Mouse (Mus musculus): ENCODE measurements around the gene Srd5a3.
"Not testable (repeated sequence)": the region's sequence is repeated elsewhere in the genome, so short reads cannot be mapped to it uniquely, and the experiment has no call there.

Srd5a3 gene

GRCm38 (mm10) chr5:76139808-76140729 lies at the start of gene Srd5a3:
Srd5a3 (plus strand) TSS chr5:76140271.
- DNase-seq (ENCODE audit: low spot score in 2 of 2) = peak; percentile 91 to 95

- not testable (repeated sequence) for DNase-seq (ENCODE audit: low spot score in 2 of 2)
Measured at GRCm38 (mm10) chr5:76103809-76104208, 36.3 kb upstream of the Srd5a3 start.

- no peak for DNase-seq (ENCODE audit: low spot score in 2 of 2)
Measured at GRCm38 (mm10) chr5:76107306-76107705, 32.8 kb upstream of the Srd5a3 start.

- DNase-seq (ENCODE audit: low spot score in 2 of 2) = no peak
Measured at GRCm38 (mm10) chr5:76108496-76108895, 31.6 kb upstream of the Srd5a3 start.

- no peak for DNase-seq (ENCODE audit: low spot score in 2 of 2)
Measured at GRCm38 (mm10) chr5:76111173-76111572, 28.9 kb upstream of the Srd5a3 start.

GRCm38 (mm10) chr5:76112016-76112415 lies 28.1 kb upstream of the Srd5a3 start:
- DNase-seq (ENCODE audit: low spot score in 2 of 2) = no peak

GRCm38 (mm10) chr5:76115436-76116041 lies 24.5 kb upstream of the Srd5a3 start:
- no peak for DNase-seq (ENCODE audit: low spot score in 2 of 2)

- peak; percentile 46 to 62 for DNase-seq (ENCODE audit: low spot score in 2 of 2)
Measured at GRCm38 (mm10) chr5:76118441-76118840, 21.6 kb upstream of the Srd5a3 start.

GRCm38 (mm10) chr5:76120634-76121033 lies 19.4 kb upstream of the Srd5a3 start:
- no peak for DNase-seq (ENCODE audit: low spot score in 2 of 2)

- DNase-seq (ENCODE audit: low spot score in 2 of 2) = no peak
Measured at GRCm38 (mm10) chr5:76127584-76128316, 12.3 kb upstream of the Srd5a3 start.

GRCm38 (mm10) chr5:76130292-76130691 lies 9.8 kb upstream of the Srd5a3 start:
- DNase-seq (ENCODE audit: low spot score in 2 of 2) = no peak

GRCm38 (mm10) chr5:76131990-76132389 lies 8.1 kb upstream of the Srd5a3 start:
- no peak for DNase-seq (ENCODE audit: low spot score in 2 of 2)

- peak in 1 of 2 experiments; percentile 56 for DNase-seq (ENCODE audit: low spot score in 2 of 2)
Measured at GRCm38 (mm10) chr5:76135644-76136043, 4.4 kb upstream of the Srd5a3 start.

GRCm38 (mm10) chr5:76136271-76136670 lies 3.8 kb upstream of the Srd5a3 start:
- DNase-seq (ENCODE audit: low spot score in 2 of 2) = no peak

- no peak for DNase-seq (ENCODE audit: low spot score in 2 of 2)
Measured at GRCm38 (mm10) chr5:76137586-76137985, 2.5 kb upstream of the Srd5a3 start.

GRCm38 (mm10) chr5:76138071-76138470 lies 2.0 kb upstream of the Srd5a3 start:
- DNase-seq (ENCODE audit: low spot score in 2 of 2) = no peak

GRCm38 (mm10) chr5:76138512-76138911 lies 1.6 kb upstream of the Srd5a3 start:
- no peak for DNase-seq (ENCODE audit: low spot score in 2 of 2)

GRCm38 (mm10) chr5:76139171-76139671 lies 850 bp upstream of the Srd5a3 start:
- DNase-seq (ENCODE audit: low spot score in 2 of 2) = peak in 1 of 2 experiments; percentile 8

GRCm38 (mm10) chr5:76140730-76141066 lies 627 bp downstream of the Srd5a3 start:
- DNase-seq (ENCODE audit: low spot score in 2 of 2) = no peak

GRCm38 (mm10) chr5:76143356-76143755 lies 3.3 kb downstream of the Srd5a3 start:
- no peak for DNase-seq (ENCODE audit: low spot score in 2 of 2)

- no peak for DNase-seq (ENCODE audit: low spot score in 2 of 2)
Measured at GRCm38 (mm10) chr5:76146401-76146800, 6.3 kb downstream of the Srd5a3 start.

GRCm38 (mm10) chr5:76149436-76149835 lies 9.4 kb downstream of the Srd5a3 start:
- DNase-seq (ENCODE audit: low spot score in 2 of 2) = no peak

Data from urinary bladder, postnatal 36 days (tissue).